Mouse (Mus musculus) embryonic fibroblast, embryonic 13.5 days (primary cell): ENCODE measurements around the gene Gltp. TPM values are rescaled to one million over a fixed set of nuclear protein-coding genes. Genes with fewer than 3 reads are reported as not detected.

Experiments used
- H3K27ac ChIP-seq: 2 replicates; pipeline ENCODE4 v1.5.1; 2012; ENCODE audit warnings: low read length, control low read depth, inconsistent platforms; ENCODE audit not compliant: insufficient read depth
- H3K4me1 ChIP-seq: 2 replicates; pipeline ENCODE4 v1.6.1; 2011; ENCODE audit warnings: low read length; ENCODE audit not compliant: control insufficient read depth, insufficient read depth
- H3K4me3 ChIP-seq: 2 replicates; pipeline ENCODE4 v1.5.1; 2011; ENCODE audit warnings: mild to moderate bottlenecking, control low read depth, low read length; ENCODE audit not compliant: insufficient read depth
- CTCF ChIP-seq: IDR thresholded peaks from 2 replicates; pipeline ENCODE4 v1.5.1; 2011; ENCODE audit warnings: mild to moderate bottlenecking, control low read depth, low read length, moderate library complexity, borderline replicate concordance; ENCODE audit not compliant: insufficient read depth
- POLR2A ChIP-seq: IDR thresholded peaks from 2 replicates; pipeline ENCODE4 v1.6.1; 2011; ENCODE audit warnings: low read depth, mild to moderate bottlenecking, control low read depth, low read length, moderate library complexity
- polyA plus RNA-seq: library from polyadenylated mRNA; stranded (reverse); fragments of >200 nt; gene quantifications from 2 replicates; pipeline ENCODE4 v1.2.4, GENCODE M21; 2011; ENCODE audit warnings: low read depth; ENCODE audit not compliant: missing spikeins, insufficient read length

Gltp gene
- polyA plus RNA-seq, 1 experiment: 46.6 TPM

DNA sequence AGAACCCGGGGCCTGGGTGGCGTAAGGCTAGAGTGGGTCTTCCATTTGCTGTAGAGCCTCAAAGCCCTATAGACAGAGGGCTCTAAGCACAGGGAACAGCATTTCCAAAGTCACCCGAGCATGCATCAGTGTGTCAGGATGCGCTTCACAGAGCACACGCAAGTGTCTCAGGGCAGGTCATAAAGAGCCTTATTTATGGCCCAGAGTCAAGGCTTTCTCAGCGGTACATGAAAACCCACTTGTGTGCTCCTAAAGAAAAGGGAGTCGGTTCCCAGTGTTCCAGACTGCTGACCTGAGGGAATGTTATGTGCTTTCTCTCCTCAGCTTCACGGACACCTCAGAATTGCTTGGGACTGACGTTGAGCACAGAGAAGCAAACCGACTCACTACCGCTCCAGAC is 30.0 kb upstream of the Gltp start:
- H3K4me1 ChIP-seq: no peaks in the 10 kb centered on the region
- no peak overlapping the region for H3K4me3 ChIP-seq
- no peak overlapping the region for H3K27ac ChIP-seq
- no peak for TF ChIP-seq CTCF
- TF ChIP-seq POLR2A: no peak

DNA sequence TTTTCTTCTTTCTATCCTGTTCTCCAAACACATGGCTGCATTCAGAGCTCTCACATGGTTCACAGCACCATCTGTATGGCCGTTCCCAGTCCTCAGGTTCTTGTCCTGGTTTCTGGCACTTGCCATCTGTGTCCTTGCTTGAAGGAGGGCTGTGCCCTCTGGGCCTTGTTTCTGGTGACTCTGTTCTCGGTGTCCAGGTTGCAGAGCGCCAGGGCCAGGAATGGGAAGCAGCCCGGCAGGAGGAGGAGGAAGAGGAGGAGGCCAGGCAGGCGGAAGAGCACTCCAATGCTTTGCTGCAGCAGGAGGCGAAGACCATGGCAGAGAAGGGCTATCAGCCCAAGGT is 29.1 kb upstream of the Gltp start:
- no peak for TF ChIP-seq POLR2A
- TF ChIP-seq CTCF: no peak
- no peak overlapping the region for H3K27ac ChIP-seq
- no peaks in the 10 kb centered on the region for H3K4me1 ChIP-seq
- no peak overlapping the region for H3K4me3 ChIP-seq

DNA sequence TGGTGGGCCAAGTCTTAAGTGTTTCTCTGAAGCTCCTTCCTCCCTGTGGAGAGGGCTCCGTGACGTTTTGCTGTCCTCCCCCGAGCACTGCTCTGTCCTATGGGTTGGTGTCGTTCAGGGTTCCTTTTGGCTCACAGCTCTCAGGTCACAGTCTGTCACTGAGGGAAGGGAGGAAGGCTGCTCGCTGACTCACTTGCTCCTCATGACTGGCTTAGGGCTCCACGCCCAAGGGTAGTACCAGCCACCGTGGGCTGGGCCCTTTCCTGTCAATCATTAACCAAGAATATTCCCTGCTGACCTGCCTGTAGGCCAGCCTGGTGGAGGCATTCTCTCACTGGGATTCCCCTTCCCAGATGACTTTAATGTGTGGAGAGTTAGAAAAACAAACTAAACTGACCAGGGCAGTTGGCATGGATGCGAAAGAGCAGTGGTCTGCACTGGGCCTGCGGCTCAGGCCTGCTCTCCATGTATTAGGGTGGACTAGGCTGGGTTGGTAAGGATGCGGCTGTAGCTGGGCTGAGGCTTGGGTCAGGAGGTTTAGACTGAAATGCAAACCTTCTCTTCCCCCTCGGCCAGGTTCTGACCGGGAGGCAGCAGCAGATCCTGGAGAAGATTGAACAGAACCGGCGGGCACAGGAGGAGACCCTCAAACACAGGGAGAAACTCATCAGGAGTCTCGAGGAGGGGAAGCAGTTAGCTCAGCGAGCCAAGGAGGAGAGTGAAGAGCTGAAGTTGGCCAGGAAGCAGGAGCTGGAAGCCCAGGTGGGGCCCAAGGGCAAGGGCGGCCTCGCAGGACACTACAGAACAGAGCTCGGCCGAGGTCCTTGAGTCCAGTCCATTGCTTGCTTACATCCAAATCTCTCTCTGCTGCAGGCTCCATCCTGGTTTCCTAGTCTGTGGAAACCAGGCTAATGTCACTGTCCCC is 28.5 kb upstream of the Gltp start:
- no peak overlapping the region for H3K4me3 ChIP-seq
- TF ChIP-seq CTCF: no peak
- no peak for TF ChIP-seq POLR2A
- H3K27ac ChIP-seq: no peak overlapping the region
- H3K4me1 ChIP-seq: no peaks in the 10 kb centered on the region

DNA sequence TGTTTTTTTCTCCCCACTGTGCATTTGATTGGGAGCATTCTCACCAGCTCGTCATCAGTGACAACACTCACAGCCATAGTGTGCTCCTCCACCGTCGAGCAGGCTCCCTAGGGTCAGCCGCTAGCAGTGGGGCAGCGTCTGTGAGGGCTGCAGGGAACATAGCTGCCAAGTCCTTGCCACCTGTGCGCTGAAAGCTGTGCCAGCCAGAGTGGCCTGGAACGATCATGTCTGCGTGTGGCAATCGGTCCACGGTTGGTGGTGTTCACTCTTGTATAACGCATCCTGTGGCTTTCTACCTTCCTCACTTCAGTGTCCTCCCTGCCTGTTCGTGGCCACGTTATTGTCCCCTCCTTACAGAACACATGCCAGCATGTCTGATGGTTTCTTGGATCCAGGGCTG is 27.7 kb upstream of the Gltp start:
- no peak overlapping the region for H3K27ac ChIP-seq
- no peak overlapping the region for H3K4me3 ChIP-seq
- TF ChIP-seq POLR2A (no peak), CTCF (no peak)
- H3K4me1 ChIP-seq: no peaks in the 10 kb centered on the region

DNA sequence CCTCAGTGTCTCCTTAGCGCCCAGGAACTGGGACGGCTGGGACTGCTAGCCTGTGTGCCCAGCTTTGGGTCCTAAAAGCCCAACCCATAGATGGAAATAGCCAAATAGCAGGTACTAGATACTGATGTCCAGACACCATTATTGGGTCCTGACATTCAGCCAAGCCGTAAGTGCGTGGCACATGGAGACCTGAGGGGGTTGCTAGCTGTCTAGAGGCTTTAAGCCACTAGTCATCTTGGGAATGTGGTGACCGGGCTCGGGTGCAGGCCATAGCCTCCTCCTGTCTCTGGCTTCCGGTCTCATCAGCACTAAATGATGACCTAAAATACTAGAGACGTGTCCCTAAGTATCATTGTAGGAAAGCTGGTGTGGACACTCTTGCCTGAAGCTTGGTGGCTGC is 27.2 kb upstream of the Gltp start:
- H3K27ac ChIP-seq: no peak overlapping the region
- no peak overlapping the region for H3K4me3 ChIP-seq
- no peaks in the 10 kb centered on the region for H3K4me1 ChIP-seq
- no peak for TF ChIP-seq CTCF
- TF ChIP-seq POLR2A: no peak

- H3K4me3 ChIP-seq: no peak overlapping the region
- TF ChIP-seq CTCF (no peak), POLR2A (no peak)
- no peaks in the 10 kb centered on the region for H3K4me1 ChIP-seq
- H3K27ac ChIP-seq: no peak overlapping the region
Observed at GRCm38 (mm10) chr5:114717292-114717691, 26.5 kb upstream of the Gltp start.

DNA sequence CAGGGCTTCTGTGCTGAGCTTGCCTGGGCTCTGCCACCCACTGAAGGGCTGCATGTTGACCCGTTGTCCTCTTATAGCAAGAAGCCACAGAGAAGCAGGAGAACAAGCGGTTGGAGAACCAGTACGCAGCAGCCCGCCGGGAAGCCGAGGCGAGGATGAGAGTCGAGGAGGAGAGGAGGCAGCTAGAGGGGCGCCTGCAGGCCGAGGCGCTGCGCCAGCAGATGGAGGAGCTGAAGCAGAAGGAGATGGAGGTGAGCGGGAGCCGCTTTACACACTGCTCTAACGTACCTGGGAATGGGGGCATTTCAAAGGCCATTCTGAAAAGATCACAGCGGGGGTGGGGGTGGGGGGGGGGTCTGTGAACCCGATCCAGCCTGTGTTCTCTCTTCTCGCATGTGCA is 23.8 kb upstream of the Gltp start:
- no peaks in the 10 kb centered on the region for H3K4me1 ChIP-seq
- H3K4me3 ChIP-seq: no peak overlapping the region
- no peak overlapping the region for H3K27ac ChIP-seq
- no peak for TF ChIP-seq CTCF
- no peak for TF ChIP-seq POLR2A

DNA sequence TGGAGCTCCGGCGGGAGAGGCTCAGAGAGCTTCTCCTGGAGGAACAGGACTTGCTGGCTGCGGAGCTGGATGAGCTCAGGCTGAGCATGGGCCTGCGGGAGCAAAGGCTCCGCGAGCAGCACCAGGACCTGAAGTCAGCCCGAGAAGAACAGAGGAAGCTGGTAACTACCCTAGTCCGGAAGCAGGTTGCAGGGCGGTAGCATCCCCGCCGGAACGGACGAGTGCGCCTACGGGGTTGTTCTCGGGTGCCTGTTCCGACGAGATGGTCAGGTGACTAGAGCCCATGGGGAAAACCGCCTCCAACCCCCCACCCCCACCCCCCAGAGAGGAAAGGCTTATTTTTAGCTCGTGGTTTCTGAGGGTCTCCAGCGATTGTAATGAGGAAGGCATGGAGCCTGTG is 18.6 kb upstream of the Gltp start:
- TF ChIP-seq CTCF (no peak), POLR2A (no peak)
- Histone ChIP-seq H3K27ac (no peak overlapping the region), H3K4me3 (no peak overlapping the region), H3K4me1 (0 out of 2 replicates have a peak, but pooled peaks cover 5% of the 10 kb centered on the region)

DNA sequence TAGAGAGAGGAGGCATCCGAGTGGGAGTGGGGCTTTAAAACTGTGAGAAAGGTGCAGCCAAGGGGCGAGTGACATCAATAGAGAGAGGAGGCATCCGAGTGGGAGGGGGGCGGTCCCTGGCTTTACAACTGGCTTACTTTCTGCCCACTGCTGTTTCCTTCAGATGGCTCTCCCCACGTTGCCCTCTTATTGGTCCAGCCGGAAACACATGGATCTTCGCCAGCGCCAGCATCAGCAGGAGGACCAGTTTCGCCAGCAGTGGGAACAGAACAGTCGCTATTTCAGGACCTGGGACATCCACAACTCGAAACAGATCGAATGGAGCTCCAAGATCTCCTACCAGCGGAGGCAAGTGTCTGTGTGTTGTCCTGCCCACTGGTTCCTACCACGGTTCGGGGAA is 17.7 kb upstream of the Gltp start:
- H3K27ac ChIP-seq: no peak overlapping the region
- no peak for TF ChIP-seq CTCF
- peak overlapping the region; percentile 97 for H3K4me3 ChIP-seq
- 0 out of 2 replicates have a peak, but pooled peaks cover 5% of the 10 kb centered on the region for H3K4me1 ChIP-seq

DNA sequence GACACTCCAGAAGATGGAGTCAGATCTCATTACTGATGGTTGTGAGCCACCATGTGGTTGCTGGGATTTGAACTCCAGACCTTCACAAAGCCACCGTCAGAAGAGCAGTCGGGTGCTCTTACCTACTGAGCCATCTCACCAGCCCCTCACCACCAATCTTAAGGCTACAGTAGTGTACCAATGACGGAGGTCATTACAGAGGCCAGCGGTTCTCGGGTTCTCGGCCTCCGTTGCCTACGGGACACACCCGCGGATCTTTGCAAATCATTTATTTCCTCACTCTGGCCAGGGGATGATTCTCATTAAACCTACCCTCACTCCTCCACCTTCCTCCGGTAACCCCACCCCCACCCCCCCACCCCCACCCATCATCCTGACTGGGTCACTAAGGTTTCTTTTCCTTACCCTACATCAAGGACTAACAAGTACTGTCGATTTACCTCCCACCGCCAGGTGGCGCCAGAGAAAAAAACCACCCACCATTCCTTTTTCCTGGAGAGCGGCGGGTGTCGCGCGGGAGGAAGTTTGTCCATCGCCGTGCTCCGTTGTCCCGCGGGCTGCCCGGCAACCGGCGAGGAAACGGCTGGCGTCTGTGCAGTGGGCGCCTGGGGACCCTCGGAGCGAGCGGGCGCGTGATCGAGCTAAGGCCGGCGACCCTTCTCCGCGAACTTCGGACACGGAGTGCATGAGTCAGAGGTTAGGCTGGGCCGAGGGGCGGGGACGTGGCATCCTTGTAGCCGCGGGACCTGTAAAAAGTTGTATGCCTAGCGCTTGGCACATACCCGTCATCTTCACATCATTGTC is 16.7 kb upstream of the Gltp start, which contains the start of gene Tchp:
Gene Tchp, plus strand, starts transcription at position 496 of the 804 bp plus-strand sequence.
- TF ChIP-seq CTCF (0 out of 2 replicates have a peak, but pooled peaks have one; percentile 24), POLR2A (peak; percentile 71)
- no peak within 1 kb of the TSS for H3K27ac ChIP-seq
- 0 out of 2 replicates have a peak, but pooled peaks cover 5% of the 10 kb centered on the region for H3K4me1 ChIP-seq

More for the DNA sequence above, 16.7 kb upstream of the Gltp start, which contains the start of gene Tchp:
- peak within 1 kb of the TSS; percentile 97 for H3K4me3 ChIP-seq
